Mouse (Mus musculus) midbrain, embryonic 12.5 days (tissue): Measurements from ENCODE around the gene Bmp7. TPM values are rescaled to one million over a fixed set of nuclear protein-coding genes. Genes with fewer than 3 reads are reported as not detected.

Experiments
- ATAC-seq: fragments of 200-750 bp; cut with Nextera tagmentation; 2 replicates; pipeline ENCODE4 v1.8.0; 2017; ENCODE audit warnings: low read depth, moderate TSS enrichment, moderate library complexity; ENCODE audit not compliant: low FRiP score
- H3K27ac ChIP-seq: fragments of 300-500 bp; sonication (generic); replicated peaks from 2 replicates; pipeline ENCODE4 v1.5.1; 2016; ENCODE audit warnings: mild to moderate bottlenecking
- H3K27me3 ChIP-seq: fragments of 300-500 bp; sonication (generic); 2 replicates; pipeline ENCODE4 v1.6.1; 2016; ENCODE audit warnings: mild to moderate bottlenecking
- H3K36me3 ChIP-seq: fragments of 300-500 bp; sonication (generic); 2 replicates; pipeline ENCODE4 v1.6.1; 2016
- H3K4me1 ChIP-seq: fragments of 300-500 bp; sonication (generic); 2 replicates; pipeline ENCODE4 v1.6.1; 2016
- H3K4me2 ChIP-seq: fragments of 300-500 bp; sonication (generic); replicated peaks from 2 replicates; pipeline ENCODE4 v1.6.1; 2016; ENCODE audit warnings: mild to moderate bottlenecking, moderate library complexity
- H3K4me3 ChIP-seq: fragments of 300-500 bp; sonication (generic); 2 replicates; pipeline ENCODE4 v1.5.1; 2016; ENCODE audit warnings: mild to moderate bottlenecking
- H3K9ac ChIP-seq: fragments of 300-500 bp; sonication (generic); replicated peaks from 2 replicates; pipeline ENCODE4 v1.6.1; 2016; ENCODE audit warnings: mild to moderate bottlenecking, moderate library complexity
- H3K9me3 ChIP-seq: fragments of 300-500 bp; sonication (generic); 2 replicates; pipeline ENCODE4 v1.6.1; 2016; ENCODE audit warnings: mild to moderate bottlenecking
- WGBS: fragments of 180-500 bp; shearing (Covaris S2); methylation state at CpG from one replicate; pipeline ENCODE4 v1.1.7; 2016; 5-methylcytosine and 5-hydroxymethylcytosine counted together
- polyA plus RNA-seq: library from polyadenylated mRNA; unstranded; fragments of >200 nt; fragmentation: Nextera tagmentation; extraction: Ambion mirVana; gene quantifications from 2 replicates; pipeline ENCODE4 v1.2.1, GENCODE M21; 2016

Bmp7 gene
- polyA plus RNA-seq, 1 experiment from 2014 or later: 17.5 TPM

- WGBS: 87% methylated on average over 5 of the region's 5 CpGs
- H3K4me1 ChIP-seq: no peaks in the 10 kb centered on the region
- no peak overlapping the region for H3K27ac ChIP-seq
- H3K4me3 ChIP-seq: no peak overlapping the region
- no peak for ATAC-seq
- no peaks in the 10 kb centered on the region for H3K9me3 ChIP-seq
- H3K36me3 ChIP-seq: no peaks in the 10 kb centered on the region
- no peak overlapping the region for H3K4me2 ChIP-seq
- H3K27me3 ChIP-seq: 0 out of 2 replicates have a peak, but pooled peaks cover 5% of the 10 kb centered on the region
- no peak overlapping the region for H3K9ac ChIP-seq
Observed at GRCm38 (mm10) chr2:172966480-172966879, 26.4 kb upstream of the Bmp7 start.

GRCm38 (mm10) chr2:172965249-172965648, 25.1 kb upstream of the Bmp7 start:
- H3K4me3 ChIP-seq: no peak overlapping the region
- no peaks in the 10 kb centered on the region for H3K9me3 ChIP-seq
- H3K27me3 ChIP-seq: 0 out of 2 replicates have a peak, but pooled peaks cover 5% of the 10 kb centered on the region
- ATAC-seq: no peak
- no peak overlapping the region for H3K27ac ChIP-seq
- H3K4me1 ChIP-seq: no peaks in the 10 kb centered on the region
- H3K36me3 ChIP-seq: no peaks in the 10 kb centered on the region
- no peak overlapping the region for H3K4me2 ChIP-seq
- 48% methylated on average over 11 of the region's 11 CpGs for WGBS
- no peak overlapping the region for H3K9ac ChIP-seq

- Histone ChIP-seq H3K9ac (no peak overlapping the region), H3K36me3 (no peaks in the 10 kb centered on the region), H3K27me3 (peaks cover 8% of the 10 kb centered on the region; the same call in 1 of the 2 replicates), H3K4me2 (no peak overlapping the region), H3K4me3 (no peak overlapping the region), H3K27ac (no peak overlapping the region), H3K9me3 (peaks cover 14% of the 10 kb centered on the region), H3K4me1 (peaks cover 5% of the 10 kb centered on the region)
- ATAC-seq: no peak
- 38% methylated on average over 6 of the region's 6 CpGs for WGBS
Observed at GRCm38 (mm10) chr2:172961211-172961610, 21.1 kb upstream of the Bmp7 start.

GRCm38 (mm10) chr2:172960350-172960749, 20.2 kb upstream of the Bmp7 start:
- Histone ChIP-seq H3K4me2 (no peak overlapping the region), H3K9ac (no peak overlapping the region), H3K4me3 (no peak overlapping the region), H3K36me3 (no peaks in the 10 kb centered on the region), H3K27ac (no peak overlapping the region), H3K4me1 (peaks cover 5% of the 10 kb centered on the region), H3K27me3 (peaks cover 8% of the 10 kb centered on the region; the same call in 1 of the 2 replicates), H3K9me3 (peaks cover 16% of the 10 kb centered on the region)
- 92% methylated on average over 3 of the region's 3 CpGs for WGBS
- no peak for ATAC-seq

- no peak for ATAC-seq
- H3K36me3 ChIP-seq: no peaks in the 10 kb centered on the region
- H3K4me1 ChIP-seq: peaks cover 5% of the 10 kb centered on the region
- H3K9me3 ChIP-seq: peaks cover 16% of the 10 kb centered on the region
- no peak overlapping the region for H3K4me2 ChIP-seq
- H3K9ac ChIP-seq: no peak overlapping the region
- 42% methylated on average over 13 of the region's 13 CpGs for WGBS
- H3K4me3 ChIP-seq: no peak overlapping the region
- H3K27ac ChIP-seq: no peak overlapping the region
- peaks cover 8% of the 10 kb centered on the region; the same call in 1 of the 2 replicates for H3K27me3 ChIP-seq
Observed at GRCm38 (mm10) chr2:172959006-172959768, 19.1 kb upstream of the Bmp7 start.

- Histone ChIP-seq H3K27me3 (peaks cover 8% of the 10 kb centered on the region; the same call in 1 of the 2 replicates), H3K4me2 (no peak overlapping the region), H3K36me3 (no peaks in the 10 kb centered on the region), H3K4me3 (no peak overlapping the region), H3K9ac (no peak overlapping the region), H3K9me3 (peaks cover 16% of the 10 kb centered on the region), H3K27ac (0 out of 2 replicates have a peak overlapping the region, but pooled peaks have one; percentile 4), H3K4me1 (peaks cover 5% of the 10 kb centered on the region)
- peak; percentile 70; the same call in 1 of the 2 replicates for ATAC-seq
- WGBS: 4% methylated on average over 5 of the region's 5 CpGs
Observed at GRCm38 (mm10) chr2:172958579-172958978, 18.5 kb upstream of the Bmp7 start.

- no peak for ATAC-seq
- WGBS: 85% methylated on average over 2 of the region's 2 CpGs
- Histone ChIP-seq H3K4me1 (peaks cover 5% of the 10 kb centered on the region; the same call in 1 of the 2 replicates), H3K4me3 (no peak overlapping the region), H3K4me2 (no peak overlapping the region), H3K9ac (no peak overlapping the region), H3K27ac (no peak overlapping the region), H3K9me3 (peaks cover 10% of the 10 kb centered on the region), H3K27me3 (peaks cover 7% of the 10 kb centered on the region; the same call in 1 of the 2 replicates), H3K36me3 (no peaks in the 10 kb centered on the region)
Observed at GRCm38 (mm10) chr2:172951976-172952375, 11.9 kb upstream of the Bmp7 start.

- Histone ChIP-seq H3K36me3 (no peaks in the 10 kb centered on the region), H3K9me3 (no peaks in the 10 kb centered on the region), H3K4me1 (peaks cover 5% of the 10 kb centered on the region; the same call in 1 of the 2 replicates), H3K27ac (no peak overlapping the region), H3K27me3 (peaks cover 13% of the 10 kb centered on the region), H3K4me3 (no peak overlapping the region), H3K4me2 (no peak overlapping the region), H3K9ac (no peak overlapping the region)
- 39% methylated on average over 11 of the region's 11 CpGs for WGBS
- no peak for ATAC-seq
Observed at GRCm38 (mm10) chr2:172950722-172951121, 10.6 kb upstream of the Bmp7 start.

- Histone ChIP-seq H3K9me3 (no peaks in the 10 kb centered on the region), H3K36me3 (no peaks in the 10 kb centered on the region), H3K4me3 (no peak overlapping the region), H3K27ac (no peak overlapping the region), H3K4me1 (peaks cover 5% of the 10 kb centered on the region; the same call in 1 of the 2 replicates), H3K9ac (no peak overlapping the region), H3K27me3 (peaks cover 17% of the 10 kb centered on the region), H3K4me2 (no peak overlapping the region)
- WGBS: 62% methylated on average over 9 of the region's 9 CpGs
- no peak for ATAC-seq
Observed at GRCm38 (mm10) chr2:172950119-172950676, 10.1 kb upstream of the Bmp7 start.

GRCm38 (mm10) chr2:172949051-172949450, 8.9 kb upstream of the Bmp7 start:
- no peak for ATAC-seq
- Histone ChIP-seq H3K27ac (no peak overlapping the region), H3K9me3 (no peaks in the 10 kb centered on the region), H3K4me3 (no peak overlapping the region), H3K4me1 (peaks cover 5% of the 10 kb centered on the region; the same call in 1 of the 2 replicates), H3K36me3 (no peaks in the 10 kb centered on the region), H3K9ac (no peak overlapping the region), H3K27me3 (peaks cover 28% of the 10 kb centered on the region), H3K4me2 (no peak overlapping the region)
- WGBS: 47% methylated on average over 5 of the region's 5 CpGs

- H3K9ac ChIP-seq: peak overlapping the region; percentile 43; the same call in 1 of the 2 replicates
- H3K4me3 ChIP-seq: peak overlapping the region; percentile 48
- no peaks in the 10 kb centered on the region for H3K9me3 ChIP-seq
- no peak for ATAC-seq
- H3K4me1 ChIP-seq: peaks cover 54% of the 10 kb centered on the region
- H3K4me2 ChIP-seq: peak overlapping the region; percentile 71
- peaks cover 97% of the 10 kb centered on the region for H3K27me3 ChIP-seq
- no peak overlapping the region for H3K27ac ChIP-seq
- no peaks in the 10 kb centered on the region for H3K36me3 ChIP-seq
- WGBS: 0% methylated on average over 13 of the region's 13 CpGs
Observed at GRCm38 (mm10) chr2:172940799-172941163, 660 bp upstream of the Bmp7 start.

GRCm38 (mm10) chr2:172939639-172940002, 500 bp downstream of the Bmp7 start:
- Histone ChIP-seq H3K4me3 (peak overlapping the region; percentile 48), H3K36me3 (no peaks in the 10 kb centered on the region), H3K27ac (peak overlapping the region; percentile 63), H3K27me3 (peaks cover 98% of the 10 kb centered on the region), H3K4me1 (peaks cover 66% of the 10 kb centered on the region), H3K9me3 (no peaks in the 10 kb centered on the region), H3K9ac (peak overlapping the region; percentile 43), H3K4me2 (peak overlapping the region; percentile 71)
- WGBS: under 1% methylated on average over 26 of the region's 26 CpGs
- ATAC-seq: no peak
